ENCODE assay signal across 31 mouse cellular contexts in the genomic region with DNA sequence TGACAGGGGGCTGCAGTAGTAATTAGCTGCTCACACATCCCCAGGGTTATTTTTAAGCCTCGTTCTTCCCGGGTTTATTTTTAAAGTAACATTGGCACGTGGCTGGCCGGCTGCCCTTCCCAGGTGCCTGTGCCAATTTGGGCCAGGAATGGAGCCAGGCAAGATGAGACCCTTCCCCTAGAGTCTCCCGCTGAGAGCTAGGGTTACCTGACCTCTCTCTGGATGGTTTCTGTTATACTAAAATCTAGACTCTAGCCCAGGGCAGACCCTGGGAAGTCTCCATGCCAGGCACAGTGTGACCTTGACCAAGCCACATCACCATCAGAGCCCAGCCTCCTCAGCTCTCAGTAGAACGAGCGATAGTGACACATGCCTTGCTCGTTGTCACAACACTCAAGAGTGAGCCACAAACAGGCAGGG. TPM values are rescaled to one million over a fixed set of nuclear protein-coding genes. Genes with fewer than 3 reads are reported as not detected.
DNase-seq lines count a peak whose midpoint lies in the region; ATAC-seq lines count a peak whose summit lies in the region.
"Had no signal": no experiment of that assay in that cellular context is flagged by ENCODE, and none has a peak within 500 bp of the region (broad histone marks: within the 10 kb centered on the region; RNA-seq: fewer than 3 reads in every experiment).

No protein-coding gene starts in this region.

- H3K9ac ChIP-seq in heart, embryonic 16.5 days (ENCODE audit: low read length) = peak overlapping the region; percentile 28
- H3K9ac ChIP-seq: embryonic facial prominence, embryonic 12.5 days; hindbrain, embryonic 13.5 days; limb, embryonic 15.5 days; liver, embryonic 15.5 days; midbrain, embryonic 15.5 days had no signal

- no peaks in the 10 kb centered on the region for H3K27me3 ChIP-seq in heart, embryonic 16.5 days (ENCODE audit: control insufficient read depth, insufficient read depth, low read length)
- H3K27me3 ChIP-seq: midbrain, embryonic 15.5 days had no signal

- no peaks in the 10 kb centered on the region for H3K36me3 ChIP-seq in heart, embryonic 16.5 days (ENCODE audit: control insufficient read depth, insufficient read depth)
- H3K36me3 ChIP-seq: embryonic facial prominence, embryonic 12.5 days; G1E; hindbrain, embryonic 13.5 days; limb, embryonic 15.5 days; liver, embryonic 15.5 days; midbrain, embryonic 15.5 days had no signal

- WGBS in heart, embryonic 16.5 days = 46% methylated on average over 8 of the region's 8 CpGs

- no peak overlapping the region for H3K4me3 ChIP-seq in heart, embryonic 16.5 days (ENCODE audit: low read length)
- H3K4me3 ChIP-seq: embryonic facial prominence, embryonic 12.5 days; erythroblast, embryonic 14.5 days; hindbrain, embryonic 13.5 days; limb, embryonic 15.5 days; liver, embryonic 15.5 days; midbrain, embryonic 15.5 days had no signal

- peak overlapping the region; percentile 95 for H3K27ac ChIP-seq in heart, embryonic 16.5 days (ENCODE audit: low read length)
- H3K27ac ChIP-seq: embryonic facial prominence, embryonic 12.5 days; hindbrain, embryonic 13.5 days; limb, embryonic 15.5 days; liver, embryonic 15.5 days; midbrain, embryonic 15.5 days; stomach, postnatal 0 days had no signal

- no peak overlapping the region for H3K4me2 ChIP-seq in heart, embryonic 16.5 days (ENCODE audit: low read depth, low read length)
- H3K4me2 ChIP-seq: embryonic facial prominence, embryonic 12.5 days; hindbrain, embryonic 13.5 days; limb, embryonic 15.5 days; liver, embryonic 15.5 days; midbrain, embryonic 15.5 days had no signal

- ATAC-seq in heart, embryonic 16.5 days (replicated peaks; ENCODE audit: extremely low read depth, insufficient read depth, low FRiP score) = peak; percentile 72
- no peak for ATAC-seq in megakaryocyte progenitor cell, adult 5-6 weeks (replicated peaks; ENCODE audit: poor library complexity)
- no peak for ATAC-seq in monocyte, adult 5-6 weeks (replicated peaks; ENCODE audit: insufficient number of reproducible peaks, low FRiP score, low TSS enrichment, poor library complexity, severe bottlenecking)
- ATAC-seq in frontal cortex, adult (ENCODE audit: low TSS enrichment) = no peak
- ATAC-seq: activated CD4-positive, CD25-positive, alpha-beta regulatory T cell, adult 4 months; forebrain, embryonic 14.5 days; inflammation-experienced regulatory T-cells, adult 6 months; midbrain, embryonic 15.5 days had no signal

- DNase-seq in adrenal gland, adult 8-10 months = peak; percentile 76
- DNase-seq in adrenal gland, postnatal 4 days (ENCODE audit: low spot score in 2 of 2) = no peak
- DNase-seq in adrenal gland, postnatal 10 days = peak; percentile 74
- DNase-seq in heart, adult 9 months (ENCODE audit: low spot score in 2 of 2) = peak; percentile 43 to 63
- DNase-seq: cerebellum, adult 11 months; gastrocnemius, postnatal 36 days; kidney, adult 2 months; kidney, postnatal 10 days; retina, postnatal 1 day had no signal

- H3K4me1 ChIP-seq in heart, embryonic 16.5 days (ENCODE audit: control insufficient read depth, insufficient read depth, low read length) = peaks cover 45% of the 10 kb centered on the region
- H3K4me1 ChIP-seq: embryonic facial prominence, embryonic 12.5 days; liver, embryonic 15.5 days; midbrain, embryonic 15.5 days had no signal

- no peaks in the 10 kb centered on the region for H3K9me3 ChIP-seq in heart, embryonic 16.5 days (replicated peaks; ENCODE audit: control insufficient read depth, low read length)
- H3K9me3 ChIP-seq: embryonic facial prominence, embryonic 12.5 days; G1E; hindbrain, embryonic 13.5 days; limb, embryonic 15.5 days; liver, embryonic 15.5 days; midbrain, embryonic 15.5 days had no signal

RNA-seq across cellular contexts. Expression of a gene that starts 16.8 kb away (rescaled TPM):
- total RNA-seq in adrenal gland, adult 8-10 months (2022) = 1,000 to 10,000 TPM; 1,385 to 1,638 (median 1,575) TPM
- total RNA-seq in adrenal gland, postnatal 4 days (2021) = 100 to 1,000 TPM; 684 to 719 TPM
- 100 to 1,000 TPM; 549 to 558 TPM for total RNA-seq in adrenal gland, postnatal 10 days (2021)
- 15.3 and 19.2 TPM in 2 replicates for polyA plus RNA-seq in heart, embryonic 16.5 days (2015; fragmentation: Nextera tagmentation; extraction: Ambion mirVana)
- total RNA-seq in megakaryocyte progenitor cell, adult 5-6 weeks (2015) = not detected in 2 replicates
- total RNA-seq in megakaryocyte progenitor cell, adult 5-6 weeks (2017) = not detected in 2 replicates
- total RNA-seq in monocyte, adult 5-6 weeks (2017) = 0.10 TPM in 1 of 3 replicates, not detected in the others
- total RNA-seq: neutrophil, adult 5-6 weeks had no signal
- polyA plus RNA-seq: activated CD4-positive, CD25-positive, alpha-beta regulatory T cell, adult 4 months; erythroblast, embryonic 14.5 days; G1E had no signal

RNA-seq across cellular contexts. Expression of a gene that starts 43.0 kb away (rescaled TPM):
- total RNA-seq in adrenal gland, adult 8-10 months (2022) = 10 to 100 TPM; 39.8 to 60.3 (median 49.4) TPM
- total RNA-seq in adrenal gland, postnatal 4 days (2021) = 10 to 100 TPM; 33.5 to 33.7 TPM
- 10 to 100 TPM; 30.4 to 34.6 TPM for total RNA-seq in adrenal gland, postnatal 10 days (2021)
- polyA plus RNA-seq in heart, embryonic 16.5 days (2015; fragmentation: Nextera tagmentation; extraction: Ambion mirVana) = 25.6 and 25.7 TPM in 2 replicates
- total RNA-seq in megakaryocyte progenitor cell, adult 5-6 weeks (2015) = 5.6 and 6.2 TPM in 2 replicates
- 5.2 and 7.0 TPM in 2 replicates for total RNA-seq in megakaryocyte progenitor cell, adult 5-6 weeks (2017)
- total RNA-seq in monocyte, adult 5-6 weeks (2017) = 22.1 to 43.5 TPM (median 25.4 TPM) in 3 replicates

RNA-seq across cellular contexts. Expression of a gene that starts 59.1 kb away (rescaled TPM):
- total RNA-seq in adrenal gland, adult 8-10 months (2022) = 1 to 10 TPM; 1.9 to 6.7 (median 3.7) TPM
- total RNA-seq in adrenal gland, postnatal 4 days (2021) = under 1 TPM; 0.53 to 0.99 TPM
- total RNA-seq in adrenal gland, postnatal 10 days (2021) = 1 to 10 TPM in 1 of 2 experiments, under 1 TPM in 1; 0.67 to 1.1 TPM
- not detected in 2 replicates for polyA plus RNA-seq in heart, embryonic 16.5 days (2015; fragmentation: Nextera tagmentation; extraction: Ambion mirVana)
- total RNA-seq in megakaryocyte progenitor cell, adult 5-6 weeks (2015) = not detected in 2 replicates
- not detected in 2 replicates for total RNA-seq in megakaryocyte progenitor cell, adult 5-6 weeks (2017)
- total RNA-seq in monocyte, adult 5-6 weeks (2017) = 1.4 TPM in 1 of 3 replicates, not detected in the others
- total RNA-seq: G1E; gastrocnemius, postnatal 36 days; layer of hippocampus, adult 18-20 months; layer of hippocampus, postnatal 25 days; left cerebral cortex, postnatal 14 days; neutrophil, adult 5-6 weeks had no signal
- polyA plus RNA-seq: activated CD4-positive, CD25-positive, alpha-beta regulatory T cell, adult 4 months; brain, embryonic 14.5 days; cortical plate, adult 2 months; embryonic facial prominence, embryonic 12.5 days; erythroblast, embryonic 14.5 days; forebrain, embryonic 14.5 days; G1E; hindbrain, embryonic 13.5 days; inflammation-experienced regulatory T-cells, adult 6 months; kidney, adult 2 months; limb, embryonic 15.5 days; liver, embryonic 15.5 days; lung, embryonic 16.5 days; midbrain, embryonic 15.5 days had no signal

Comparison
In these comparisons a context has a peak if more than half of its experiments do, and no peak if none do; other contexts are left out.
1. DNase-seq: peak in adrenal gland, adult 8-10 months (single experiment), adrenal gland, postnatal 10 days (single experiment) and heart, adult 9 months (2 of 2); none in adrenal gland, postnatal 4 days (0 of 2).
2. RNA of a gene that starts 16.8 kb away (total RNA-seq): 1,385 to 1,638 TPM in adrenal gland, adult 8-10 months, 684 to 719 TPM in adrenal gland, postnatal 4 days and 549 to 558 TPM in adrenal gland, postnatal 10 days; 0.10 TPM in monocyte, adult 5-6 weeks and not detected in megakaryocyte progenitor cell, adult 5-6 weeks; every median in the first group is over 100 times any median in the second.